Mouse (Mus musculus): ENCODE data around the gene Blvrb.

Gene Blvrb

DNA sequence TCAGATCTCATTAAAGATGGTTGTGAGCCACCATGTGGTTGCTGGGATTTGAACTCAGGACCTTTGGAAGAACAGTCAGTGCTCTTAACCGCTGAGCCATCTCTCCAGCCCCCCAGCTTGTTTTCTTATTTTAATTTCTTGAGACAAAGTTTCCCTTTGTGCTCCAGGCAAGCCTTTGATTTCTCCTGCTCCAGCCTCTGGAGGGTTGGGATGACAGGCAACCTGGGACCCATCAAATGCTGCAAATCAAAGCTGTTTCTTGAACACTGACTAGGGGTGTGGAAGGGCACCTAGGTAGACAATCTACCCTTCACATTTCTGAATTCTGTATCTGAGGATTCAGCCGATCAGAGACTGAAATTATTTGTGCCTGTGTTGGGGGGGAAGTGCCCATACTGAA is 63.0 kb downstream of the Blvrb start:
- no peak for DNase-seq (ENCODE audit: extremely low read depth, low read depth)

DNA sequence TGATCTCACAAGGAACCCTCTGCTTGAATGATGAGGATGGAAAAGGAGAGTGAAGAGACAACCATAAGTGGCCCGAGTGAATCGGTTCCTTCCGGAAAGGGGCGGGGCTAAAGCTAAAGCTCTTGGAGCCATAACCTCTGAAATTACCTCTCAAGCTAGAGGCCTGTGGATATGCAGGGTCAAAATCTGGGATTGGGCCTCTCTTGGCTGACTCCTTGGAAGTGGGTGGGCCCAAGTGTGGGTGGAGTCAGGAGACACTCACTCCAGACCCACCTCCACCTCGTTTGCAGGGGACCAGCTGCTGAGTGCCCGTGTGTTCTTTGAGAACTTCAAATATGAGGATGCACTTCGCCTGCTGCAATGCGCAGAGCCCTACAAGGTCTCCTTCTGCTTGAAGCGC is 67.2 kb downstream of the Blvrb start:
- DNase-seq (ENCODE audit: extremely low read depth, low read depth): no peak

Measured in MEL-GATA-1-ER (cell line).